Mouse (Mus musculus): Measurements from ENCODE around the gene Olfr888.

DNA sequence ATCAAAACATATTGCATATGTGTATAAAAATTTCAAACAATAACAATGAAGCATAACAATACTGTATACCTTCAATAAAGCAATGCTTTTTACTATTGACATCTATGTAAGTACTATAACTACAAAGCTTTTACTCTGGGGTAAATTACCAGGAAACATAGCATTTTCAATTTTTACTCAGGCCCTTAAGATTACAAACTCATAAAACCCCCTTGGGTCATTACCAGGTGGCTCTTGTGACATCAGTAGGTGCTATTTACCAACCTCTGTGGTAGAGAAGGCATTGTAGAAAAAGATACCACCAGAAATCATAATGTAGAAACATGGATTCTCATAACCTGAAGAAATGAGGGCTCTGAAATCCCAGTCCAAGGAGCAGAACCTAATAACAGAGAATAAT is 7.0 kb downstream of the Olfr888 start, which contains the start of gene Olfr889:
- TF ChIP-seq CTCF (conservative IDR thresholded peaks at IDR 0.05; ENCODE audit: low read length) (no peak), POU5F1 (IDR thresholded peaks at IDR 0.05; ENCODE audit: borderline replicate concordance, low read length) (no peak)

All from E14TG2a.4 (cell line).